Mouse (Mus musculus) embryonic fibroblast, embryonic 13.5 days (primary cell): ENCODE data around the gene Gzmc.

Experiments
- CTCF ChIP-seq: IDR thresholded peaks from 2 replicates; pipeline ENCODE4 v1.5.1; 2011; ENCODE audit warnings: mild to moderate bottlenecking, control low read depth, low read length, moderate library complexity, borderline replicate concordance; ENCODE audit not compliant: insufficient read depth
- POLR2A ChIP-seq: IDR thresholded peaks from 2 replicates; pipeline ENCODE4 v1.6.1; 2011; ENCODE audit warnings: low read depth, mild to moderate bottlenecking, control low read depth, low read length, moderate library complexity

- peak; percentile 79 for TF ChIP-seq CTCF
- TF ChIP-seq POLR2A, result no peak
Measured at GRCm38 (mm10) chr14:56203975-56204374, 30.5 kb downstream of the Gzmc start.
